Mouse (Mus musculus): ENCODE measurements around the gene Arhgap29.

Arhgap29 gene

GRCm38 (mm10) chr3:122012464-122012863 lies 60.1 kb downstream of the Arhgap29 start:
- no peak for DNase-seq (ENCODE audit: low read depth)

DNA sequence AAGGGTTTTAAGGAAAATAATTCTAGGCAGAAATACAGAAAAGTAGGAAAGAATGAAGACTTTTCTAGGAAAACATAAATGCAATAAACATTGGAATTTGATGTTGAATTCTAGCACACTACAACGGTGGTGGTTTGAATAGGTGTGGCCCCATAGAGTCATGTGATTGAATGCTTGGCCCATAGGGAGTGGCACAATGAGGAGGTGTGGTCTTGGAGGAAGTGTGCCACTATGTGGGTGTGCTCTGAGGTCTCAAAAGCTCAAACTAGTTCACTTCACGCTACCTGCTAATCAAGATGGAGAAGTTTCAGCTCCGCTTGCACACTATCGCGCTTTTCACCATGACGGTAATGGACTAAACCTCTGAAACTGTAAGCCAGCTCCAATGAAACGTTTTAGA lies 66.1 kb downstream of the Arhgap29 start:
- no peak for DNase-seq (ENCODE audit: low read depth)

DNA sequence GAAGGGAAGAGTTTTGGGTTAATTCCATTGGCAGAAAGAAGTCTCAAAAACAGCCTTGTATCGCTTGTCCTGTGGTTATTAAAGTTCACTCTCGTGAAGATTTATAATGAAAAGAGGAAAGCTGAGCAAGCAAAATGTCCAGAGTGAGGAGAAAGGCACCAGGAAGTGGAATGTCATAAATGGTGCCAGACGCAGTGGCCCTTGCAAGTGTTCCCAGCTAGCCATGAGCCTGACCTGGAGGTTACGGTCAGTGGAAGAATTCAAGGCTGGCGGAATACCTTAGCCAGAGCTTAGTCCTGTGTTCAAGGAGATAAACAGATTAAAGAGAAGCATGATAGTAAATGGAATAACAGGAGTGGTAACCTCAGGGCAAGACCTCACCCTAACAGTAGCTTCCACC lies 66.8 kb downstream of the Arhgap29 start:
- DNase-seq (ENCODE audit: low read depth): no peak

- DNase-seq (ENCODE audit: low read depth): no peak
Measured at GRCm38 (mm10) chr3:122021029-122021652, 68.8 kb downstream of the Arhgap29 start.

- no peak for DNase-seq (ENCODE audit: low read depth)
Measured at GRCm38 (mm10) chr3:122022355-122022754, 70.0 kb downstream of the Arhgap29 start.

- DNase-seq (ENCODE audit: low read depth): no peak
Measured at GRCm38 (mm10) chr3:122026676-122027075, 74.3 kb downstream of the Arhgap29 start.

DNA sequence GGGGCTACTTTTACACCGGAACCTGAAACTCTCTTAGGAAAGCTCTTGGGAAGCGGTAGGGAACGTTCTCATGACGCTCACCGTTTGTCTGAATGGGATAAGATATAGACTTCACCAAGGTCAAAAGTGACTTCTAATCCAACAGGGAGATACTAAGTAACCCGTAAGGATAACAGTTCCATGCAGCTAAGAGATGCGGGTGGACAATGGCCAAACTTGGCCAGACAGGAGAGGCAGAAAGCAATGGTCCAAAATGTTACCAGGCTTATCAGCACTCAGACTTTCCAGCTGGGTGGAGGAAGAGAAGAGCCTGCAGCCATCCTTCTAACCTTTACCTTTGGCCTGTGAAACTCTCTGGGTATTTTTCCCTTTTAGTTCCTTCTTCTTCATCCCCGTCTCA lies 75.4 kb downstream of the Arhgap29 start:
- no peak for DNase-seq (ENCODE audit: low read depth)

DNA sequence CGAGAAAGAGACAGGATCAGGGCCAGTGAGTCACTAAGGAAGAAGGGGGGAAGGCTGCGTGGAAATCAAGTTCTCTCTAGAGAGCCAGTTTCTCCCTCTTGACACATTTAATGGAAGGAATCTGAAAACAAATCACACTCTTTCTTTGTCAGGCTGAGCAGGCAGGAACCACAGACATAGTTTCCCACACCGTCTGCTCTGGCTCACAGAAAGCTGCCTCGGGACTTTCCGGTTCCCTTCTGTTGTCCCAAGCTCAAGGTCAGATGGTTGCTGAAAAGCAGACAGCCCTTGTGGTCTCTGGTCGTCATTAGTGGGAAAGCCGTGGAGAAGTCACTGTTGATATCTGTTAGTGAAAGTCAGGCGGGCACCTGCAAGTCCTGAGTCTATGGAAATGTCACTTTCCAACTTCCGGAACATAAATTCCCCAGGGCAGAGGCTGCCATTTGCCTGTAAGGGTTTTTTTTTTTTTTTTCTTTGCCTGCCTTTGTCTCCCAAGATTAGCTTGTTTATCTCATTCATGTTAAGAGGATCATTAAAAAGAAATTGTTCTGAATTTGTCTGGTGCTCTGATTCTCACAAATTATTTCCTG lies 81.0 kb downstream of the Arhgap29 start:
- no peak for DNase-seq (ENCODE audit: low read depth)

- no peak for DNase-seq (ENCODE audit: low read depth)
Measured at GRCm38 (mm10) chr3:122034240-122034639, 81.9 kb downstream of the Arhgap29 start.

DNA sequence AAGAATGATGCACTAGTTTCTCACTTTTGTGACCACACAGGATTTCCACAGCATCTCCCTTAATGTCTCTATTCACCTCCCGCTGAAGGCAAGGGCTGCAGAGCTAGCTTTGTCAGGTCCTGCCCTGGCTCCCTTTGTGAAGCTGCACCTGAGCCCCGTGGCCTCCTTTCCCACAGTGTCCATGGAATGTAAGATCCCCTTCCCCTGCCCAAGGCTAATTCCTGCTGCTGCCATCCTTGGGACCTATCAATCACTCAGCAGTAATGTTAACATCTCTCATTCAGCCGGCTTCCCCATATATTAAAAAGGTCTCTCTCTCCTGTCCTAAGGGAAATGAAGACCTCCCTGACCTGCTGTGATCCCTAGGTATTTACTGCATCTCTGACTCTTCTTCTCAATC lies 82.8 kb downstream of the Arhgap29 start:
- no peak for DNase-seq (ENCODE audit: low read depth)

DNA sequence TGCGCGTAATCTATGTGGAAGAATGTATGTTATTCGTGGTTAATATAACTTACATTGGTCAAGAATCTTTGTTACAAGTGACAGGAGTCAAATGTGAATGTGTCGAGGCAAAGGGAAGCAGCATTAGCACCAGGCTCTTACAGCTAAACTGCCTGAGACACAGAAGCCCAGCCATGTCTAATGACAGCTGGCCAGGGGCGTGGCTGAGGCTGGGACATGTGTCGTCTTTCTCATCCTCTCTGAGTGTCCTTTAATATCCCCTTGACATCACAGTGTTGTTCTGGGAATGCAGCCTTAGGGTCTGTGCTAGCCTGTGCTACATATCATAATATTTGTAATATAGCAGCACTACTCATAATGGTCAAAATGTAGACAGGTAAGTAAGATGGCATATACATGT lies 88.2 kb downstream of the Arhgap29 start:
- DNase-seq (ENCODE audit: low read depth): no peak

- DNase-seq (ENCODE audit: low read depth): no peak
Measured at GRCm38 (mm10) chr3:122043102-122043501, 90.8 kb downstream of the Arhgap29 start.

- no peak for DNase-seq (ENCODE audit: low read depth)
Measured at GRCm38 (mm10) chr3:122043799-122044547, 91.6 kb downstream of the Arhgap29 start, which contains the start of gene Abca4. TSS of gene Abca4 (plus strand) at chr3:122044443.

- no peak for DNase-seq (ENCODE audit: low read depth)
Measured at GRCm38 (mm10) chr3:122046187-122046620, 93.9 kb downstream of the Arhgap29 start.

- no peak for DNase-seq (ENCODE audit: low read depth)
Measured at GRCm38 (mm10) chr3:122047402-122047801, 95.1 kb downstream of the Arhgap29 start.

DNA sequence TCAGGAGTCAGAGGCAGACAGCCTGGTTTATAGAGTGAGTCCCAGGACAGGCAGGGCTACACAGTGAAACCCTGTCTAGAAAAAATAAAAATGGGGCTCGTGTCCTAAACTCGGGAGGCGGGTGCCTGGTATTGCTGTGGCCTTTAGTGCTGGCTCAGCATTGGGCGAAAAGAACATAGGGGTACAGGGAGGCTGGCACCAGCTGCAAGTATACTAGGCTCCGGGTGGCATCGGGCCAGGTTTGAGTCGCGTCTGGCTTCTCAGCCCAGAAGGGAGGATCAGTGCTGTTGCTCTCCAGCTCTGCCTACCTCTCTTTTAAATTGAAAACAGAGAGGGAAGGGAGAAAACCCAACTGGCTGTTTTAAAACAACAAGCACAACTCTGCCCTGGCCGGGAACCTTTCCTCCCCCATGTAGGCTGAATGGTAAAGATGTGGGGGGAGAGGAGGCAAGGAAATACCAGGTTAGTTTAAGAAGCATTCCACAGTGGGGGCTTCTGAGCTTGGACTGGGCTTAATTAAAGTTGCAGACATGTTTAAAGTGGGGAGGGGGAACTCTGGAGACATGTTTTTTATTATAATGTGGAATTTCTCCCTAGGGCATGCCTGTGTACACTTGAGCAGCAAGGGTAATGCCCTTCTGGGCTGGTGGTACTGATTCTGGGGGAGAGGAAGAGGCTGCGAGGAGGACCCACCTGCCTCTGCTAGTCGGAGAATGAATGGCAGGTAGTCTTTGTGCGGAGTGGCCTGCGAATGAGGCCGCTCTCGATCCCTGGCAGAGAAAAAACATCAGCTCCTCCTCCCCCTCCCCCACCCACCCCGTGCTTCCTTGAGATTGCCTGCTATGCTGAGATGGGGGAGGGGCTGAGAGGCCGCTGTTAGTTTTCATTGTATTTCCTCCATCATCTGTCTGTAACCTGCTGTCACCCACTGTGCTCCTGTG lies 95.8 kb downstream of the Arhgap29 start:
- no peak for DNase-seq (ENCODE audit: low read depth)

GRCm38 (mm10) chr3:122049158-122049557 lies 96.8 kb downstream of the Arhgap29 start:
- no peak for DNase-seq (ENCODE audit: low read depth)

DNA sequence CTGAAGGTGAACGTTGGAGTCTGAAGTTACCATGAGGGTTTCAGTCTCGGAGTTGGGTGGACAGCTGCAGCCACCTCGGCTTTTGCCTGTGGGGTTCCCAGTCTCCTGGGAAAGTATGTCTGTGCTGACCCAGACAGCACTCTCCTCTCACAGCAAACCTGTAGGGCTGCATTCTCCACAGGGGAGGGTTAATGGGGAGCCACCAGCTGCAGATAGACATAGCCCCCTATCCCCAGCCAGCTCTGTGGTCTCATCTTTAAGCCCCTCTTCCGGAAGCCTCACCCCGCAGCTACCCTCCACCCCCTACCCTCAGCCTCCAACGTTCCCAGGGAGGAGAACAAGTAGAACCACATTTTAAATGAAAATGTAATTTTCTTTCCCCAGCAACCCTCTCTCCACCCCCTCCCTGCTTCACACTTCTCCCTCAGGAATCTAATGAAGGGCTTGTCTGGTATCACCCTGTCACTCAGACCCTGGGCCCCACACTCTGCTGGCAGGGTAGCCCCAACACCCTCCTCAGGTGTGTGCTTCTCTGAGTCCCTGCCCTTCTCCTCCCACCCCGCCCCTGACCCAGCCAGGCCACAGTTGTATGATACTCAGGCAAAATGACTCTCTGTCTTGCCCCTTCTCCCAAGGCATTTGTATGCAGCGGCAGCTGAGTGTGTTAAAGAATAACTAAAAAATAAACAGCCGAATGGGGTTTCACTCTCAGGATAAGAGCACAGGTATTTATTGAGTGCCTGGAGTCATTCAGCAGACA lies 106.3 kb downstream of the Arhgap29 start:
- no peak for DNase-seq (ENCODE audit: low read depth)

GRCm38 (mm10) chr3:122062586-122062985 lies 110.2 kb downstream of the Arhgap29 start:
- no peak for DNase-seq (ENCODE audit: low read depth)

DNA sequence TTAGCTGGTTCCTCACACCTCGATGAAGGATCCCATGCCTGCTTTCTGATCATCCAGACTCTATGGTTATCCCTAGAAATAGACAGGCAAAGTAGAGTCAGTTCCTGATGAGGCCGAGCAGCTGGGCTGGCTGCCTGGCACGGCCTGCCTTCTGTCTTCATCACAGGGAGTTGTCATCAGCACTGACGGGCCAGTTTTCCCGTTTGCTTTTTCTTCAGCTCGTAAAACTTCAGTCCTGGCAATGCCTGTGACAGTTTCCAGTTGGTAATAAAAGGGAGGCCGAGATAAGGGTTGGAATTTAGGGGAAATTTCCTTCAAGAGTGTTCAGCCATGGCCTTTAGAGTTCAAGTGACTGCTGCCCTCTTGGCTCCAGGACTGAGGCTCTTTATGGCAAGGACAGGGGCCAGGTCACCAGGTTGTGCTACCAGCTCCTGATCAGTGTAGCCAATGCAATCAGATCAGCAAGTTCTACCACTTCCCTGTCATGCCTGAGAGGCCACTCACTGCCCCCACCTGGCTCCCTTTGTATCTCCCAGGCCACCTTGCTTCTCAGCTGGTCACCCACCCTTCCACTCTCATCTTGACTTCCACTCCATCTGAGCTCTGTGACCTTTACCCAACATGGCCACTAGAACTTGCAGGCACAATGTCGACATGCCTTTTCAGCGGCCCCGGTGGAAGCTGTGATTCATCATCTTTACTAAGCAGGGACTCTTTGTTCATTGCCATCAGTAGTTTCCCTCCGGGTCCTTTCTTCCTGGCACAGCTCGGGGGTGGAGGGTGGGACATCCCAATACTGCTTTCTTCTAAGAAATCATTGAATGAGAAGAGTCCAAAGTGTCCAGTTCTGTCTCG lies 112.4 kb downstream of the Arhgap29 start:
- no peak for DNase-seq (ENCODE audit: low read depth)
